Mouse (Mus musculus) heart, embryonic 10.5 days (tissue): ENCODE results near the gene Dgkg. TPM values are rescaled to one million over a fixed set of nuclear protein-coding genes. Genes with fewer than 3 reads are reported as not detected.
A peak's percentile ranks its signal among the peaks of the same experiment; 100 is the strongest.

Source experiments
- DNase-seq: peaks from one replicate; pipeline ENCODE4 v3.0.0-alpha.2; 2017; ENCODE audit warnings: low spot score
- H3K27ac ChIP-seq: fragments of 300-500 bp; sonication (generic); 2 replicates; pipeline ENCODE4 v1.5.1; 2016; ENCODE audit warnings: mild to moderate bottlenecking
- H3K27me3 ChIP-seq: fragments of 300-500 bp; sonication (generic); 2 replicates; pipeline ENCODE4 v1.6.1; 2016; ENCODE audit warnings: mild to moderate bottlenecking; ENCODE audit not compliant: poor library complexity, insufficient read depth, severe bottlenecking
- H3K36me3 ChIP-seq: fragments of 300-500 bp; sonication (generic); 2 replicates; pipeline ENCODE4 v1.6.1; 2016; ENCODE audit warnings: mild to moderate bottlenecking, moderate library complexity
- H3K4me1 ChIP-seq: fragments of 300-500 bp; sonication (generic); 2 replicates; pipeline ENCODE4 v1.6.1; 2016; ENCODE audit warnings: mild to moderate bottlenecking
- H3K4me3 ChIP-seq: fragments of 300-500 bp; sonication (generic); 2 replicates; pipeline ENCODE4 v1.5.1; 2016; ENCODE audit warnings: mild to moderate bottlenecking, moderate library complexity
- H3K9me3 ChIP-seq: fragments of 300-500 bp; sonication (generic); 2 replicates; pipeline ENCODE4 v1.6.1; 2016; ENCODE audit warnings: mild to moderate bottlenecking, moderate library complexity
- WGBS: fragments of 180-500 bp; shearing (Covaris S2); methylation state at CpG from one replicate; pipeline ENCODE4 v1.1.7; 2016; 5-methylcytosine and 5-hydroxymethylcytosine counted together
- polyA plus RNA-seq: library from polyadenylated mRNA; unstranded; fragments of >200 nt; fragmentation: Nextera tagmentation; extraction: Ambion mirVana; gene quantifications from 2 replicates; pipeline ENCODE4 v1.2.1, GENCODE M21; 2016

The Dgkg gene
- 0.31 and 0.49 TPM in 2 replicates for polyA plus RNA-seq

DNA sequence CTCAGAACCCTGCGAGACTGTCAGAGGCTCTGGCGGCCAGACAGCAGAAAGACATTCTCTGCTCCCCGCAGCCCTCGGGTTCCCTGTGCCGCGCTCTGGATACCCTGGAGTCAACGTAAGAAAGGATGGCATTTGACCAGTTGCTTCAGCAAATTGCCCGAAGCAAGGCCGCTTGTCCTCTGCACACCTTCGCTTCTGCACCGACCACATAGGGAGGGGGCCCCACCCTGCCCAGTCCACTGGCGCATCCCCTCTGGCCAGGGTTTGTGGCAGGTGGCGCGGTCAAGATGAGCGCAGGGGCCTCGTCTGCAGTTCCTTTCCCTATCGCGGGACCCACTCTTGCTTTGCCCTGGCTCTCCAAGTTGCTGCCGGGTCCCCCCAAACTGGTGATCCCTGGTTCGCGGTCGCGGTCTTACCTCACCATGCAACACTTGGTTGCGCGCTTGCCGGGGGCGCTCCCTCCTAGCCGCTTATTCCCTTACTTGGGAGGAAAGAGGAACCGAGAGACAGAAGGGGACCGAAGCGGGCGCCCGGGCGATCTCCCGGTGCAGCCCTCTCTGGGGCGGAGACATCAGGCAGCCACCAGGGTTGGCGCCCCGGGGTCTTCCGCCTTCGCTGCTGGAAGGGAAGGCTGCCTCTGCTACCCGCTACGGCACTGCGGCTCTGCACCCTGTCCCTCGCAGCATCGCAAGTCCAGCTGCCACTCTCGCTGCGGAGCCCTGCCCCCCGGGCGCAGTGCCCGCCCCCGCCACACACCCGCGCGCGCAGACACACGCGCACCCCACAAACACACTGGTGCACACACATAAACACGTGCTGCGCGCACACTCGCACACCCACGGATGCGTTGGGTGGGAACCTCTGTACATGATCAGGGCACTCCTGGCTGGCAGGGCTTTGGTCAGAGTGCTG is at the start of gene Dgkg:
Gene Dgkg (minus strand): TSS at position 689 of the 912 bp plus-strand sequence.
- 1% methylated on average over 63 of the region's 63 CpGs for WGBS
- no peak for DNase-seq
- H3K27ac ChIP-seq: peak within 1 kb of the TSS; percentile 56

DNA sequence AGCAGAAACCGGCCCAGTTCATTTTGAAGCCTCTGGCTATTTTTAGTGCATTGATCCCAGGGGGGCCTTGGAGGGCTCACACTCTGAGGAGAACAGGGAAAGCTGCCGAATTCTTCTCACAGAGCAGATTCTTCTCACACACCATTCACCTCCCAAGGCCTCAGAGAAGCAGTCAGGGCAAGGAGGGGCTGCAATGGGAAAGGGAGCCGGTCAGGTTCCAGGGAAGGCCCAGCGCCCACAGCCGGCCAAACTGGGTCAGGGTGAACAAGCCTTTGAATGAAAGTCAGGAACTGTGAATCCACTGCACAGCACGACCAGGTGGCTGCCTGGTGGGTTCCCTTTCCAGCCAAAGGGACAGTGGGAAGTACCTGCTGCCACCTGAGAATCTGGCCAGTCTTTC is 47.9 kb upstream of the Dgkg start:
- Histone ChIP-seq H3K27me3 (no peaks in the 10 kb centered on the region), H3K4me3 (no peak overlapping the region), H3K4me1 (peaks cover 19% of the 10 kb centered on the region), H3K9me3 (no peaks in the 10 kb centered on the region), H3K36me3 (no peaks in the 10 kb centered on the region), H3K27ac (peak overlapping the region; percentile 67)
- DNase-seq: no peak
- WGBS: 24% methylated on average over 6 of the region's 6 CpGs

More for the DNA sequence above, at the start of gene Dgkg:
- Histone ChIP-seq H3K36me3 (no peaks in the 10 kb centered on the region), H3K4me3 (peak within 1 kb of the TSS; percentile 67), H3K4me1 (peaks cover 19% of the 10 kb centered on the region), H3K27me3 (peaks cover 54% of the 10 kb centered on the region), H3K9me3 (no peaks in the 10 kb centered on the region)

- no peak overlapping the region for H3K4me3 ChIP-seq
- 86% methylated on average over 5 of the region's 5 CpGs for WGBS
- no peak for DNase-seq
- no peaks in the 10 kb centered on the region for H3K36me3 ChIP-seq
- H3K4me1 ChIP-seq: peaks cover 23% of the 10 kb centered on the region
- no peaks in the 10 kb centered on the region for H3K9me3 ChIP-seq
- H3K27me3 ChIP-seq: no peaks in the 10 kb centered on the region
- H3K27ac ChIP-seq: no peak overlapping the region
These were observed 47.1 kb upstream of the Dgkg start for GRCm38 (mm10) chr16:22704136-22704535.

- H3K36me3 ChIP-seq: no peaks in the 10 kb centered on the region
- WGBS: 77% methylated on average over 13 of the region's 13 CpGs
- peaks cover 9% of the 10 kb centered on the region for H3K4me1 ChIP-seq
- no peak for DNase-seq
- H3K27ac ChIP-seq: no peak overlapping the region
- H3K4me3 ChIP-seq: no peak overlapping the region
- no peaks in the 10 kb centered on the region for H3K9me3 ChIP-seq
- no peaks in the 10 kb centered on the region for H3K27me3 ChIP-seq
These were observed 42.1 kb upstream of the Dgkg start for GRCm38 (mm10) chr16:22698846-22699760.

DNA sequence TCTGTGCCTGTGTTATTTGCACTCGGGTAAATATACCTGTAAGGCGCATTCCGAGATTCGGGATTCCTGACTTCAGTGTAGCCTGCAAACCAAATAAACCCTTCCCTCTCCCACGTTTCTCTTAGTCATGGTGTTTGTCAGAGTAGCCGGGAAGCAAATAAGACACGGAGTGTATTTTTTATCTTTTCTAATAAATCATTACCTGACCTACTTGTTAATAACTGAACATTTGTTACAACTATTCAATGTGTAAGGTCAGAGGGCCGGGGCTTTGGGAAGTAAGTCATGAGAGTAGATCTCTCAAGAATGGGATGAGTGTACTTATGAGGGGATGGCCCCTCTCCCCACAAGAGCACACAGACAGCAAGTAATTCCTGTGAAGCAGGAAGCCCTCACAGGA is 41.1 kb upstream of the Dgkg start:
- H3K27ac ChIP-seq: no peak overlapping the region
- 77% methylated on average over 8 of the region's 8 CpGs for WGBS
- no peaks in the 10 kb centered on the region for H3K36me3 ChIP-seq
- H3K9me3 ChIP-seq: no peaks in the 10 kb centered on the region
- no peak overlapping the region for H3K4me3 ChIP-seq
- peaks cover 9% of the 10 kb centered on the region for H3K4me1 ChIP-seq
- H3K27me3 ChIP-seq: no peaks in the 10 kb centered on the region
- no peak for DNase-seq

- WGBS: 82% methylated on average over 2 of the region's 2 CpGs
- Histone ChIP-seq H3K36me3 (no peaks in the 10 kb centered on the region), H3K9me3 (no peaks in the 10 kb centered on the region), H3K27me3 (no peaks in the 10 kb centered on the region), H3K27ac (no peak overlapping the region), H3K4me1 (no peaks in the 10 kb centered on the region), H3K4me3 (no peak overlapping the region)
- DNase-seq: no peak
These were observed 32.6 kb upstream of the Dgkg start for GRCm38 (mm10) chr16:22689622-22690021.

- WGBS: 60% methylated on average over 8 of the region's 8 CpGs
- no peaks in the 10 kb centered on the region for H3K4me1 ChIP-seq
- no peaks in the 10 kb centered on the region for H3K27me3 ChIP-seq
- no peaks in the 10 kb centered on the region for H3K36me3 ChIP-seq
- DNase-seq: no peak
- H3K27ac ChIP-seq: no peak overlapping the region
- H3K9me3 ChIP-seq: no peaks in the 10 kb centered on the region
- H3K4me3 ChIP-seq: no peak overlapping the region
These were observed 30.8 kb upstream of the Dgkg start for GRCm38 (mm10) chr16:22687711-22688230.

GRCm38 (mm10) chr16:22683605-22684004 is 26.6 kb upstream of the Dgkg start:
- 74% methylated on average over 3 of the region's 3 CpGs for WGBS

DNA sequence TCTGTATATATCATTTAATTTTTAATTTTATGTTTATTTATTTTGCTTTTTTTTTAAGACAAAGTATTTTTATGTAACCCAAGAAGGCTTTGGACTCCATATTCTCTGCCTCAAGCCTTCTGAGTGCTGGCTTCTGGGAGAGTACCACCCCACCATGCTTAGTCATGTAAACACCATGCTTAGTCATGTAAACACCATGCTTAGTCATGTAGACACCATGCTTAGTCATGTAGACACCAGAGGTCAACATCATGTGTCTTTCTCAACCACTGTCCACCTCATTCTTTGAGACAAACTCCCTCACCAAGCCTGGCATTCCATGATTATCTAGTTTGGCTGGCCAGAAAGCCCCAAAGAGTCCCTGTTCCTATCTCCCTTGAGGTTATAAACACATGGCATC is 25.7 kb upstream of the Dgkg start:
- no peaks in the 10 kb centered on the region for H3K36me3 ChIP-seq
- no peaks in the 10 kb centered on the region for H3K9me3 ChIP-seq
- no peak overlapping the region for H3K4me3 ChIP-seq
- H3K27ac ChIP-seq: no peak overlapping the region
- no peak for DNase-seq
- no peaks in the 10 kb centered on the region for H3K27me3 ChIP-seq
- no peaks in the 10 kb centered on the region for H3K4me1 ChIP-seq

More at GRCm38 (mm10) chr16:22683605-22684004, 26.6 kb upstream of the Dgkg start:
- Histone ChIP-seq H3K36me3 (no peaks in the 10 kb centered on the region), H3K27me3 (no peaks in the 10 kb centered on the region), H3K4me3 (no peak overlapping the region), H3K9me3 (no peaks in the 10 kb centered on the region), H3K4me1 (no peaks in the 10 kb centered on the region), H3K27ac (no peak overlapping the region)
- no peak for DNase-seq

GRCm38 (mm10) chr16:22679641-22680040 is 22.6 kb upstream of the Dgkg start:
- H3K27me3 ChIP-seq: no peaks in the 10 kb centered on the region
- 65% methylated on average over 3 of the region's 3 CpGs for WGBS
- no peak overlapping the region for H3K27ac ChIP-seq
- H3K4me3 ChIP-seq: no peak overlapping the region
- H3K4me1 ChIP-seq: no peaks in the 10 kb centered on the region
- H3K36me3 ChIP-seq: no peaks in the 10 kb centered on the region
- no peaks in the 10 kb centered on the region for H3K9me3 ChIP-seq
- no peak for DNase-seq

DNA sequence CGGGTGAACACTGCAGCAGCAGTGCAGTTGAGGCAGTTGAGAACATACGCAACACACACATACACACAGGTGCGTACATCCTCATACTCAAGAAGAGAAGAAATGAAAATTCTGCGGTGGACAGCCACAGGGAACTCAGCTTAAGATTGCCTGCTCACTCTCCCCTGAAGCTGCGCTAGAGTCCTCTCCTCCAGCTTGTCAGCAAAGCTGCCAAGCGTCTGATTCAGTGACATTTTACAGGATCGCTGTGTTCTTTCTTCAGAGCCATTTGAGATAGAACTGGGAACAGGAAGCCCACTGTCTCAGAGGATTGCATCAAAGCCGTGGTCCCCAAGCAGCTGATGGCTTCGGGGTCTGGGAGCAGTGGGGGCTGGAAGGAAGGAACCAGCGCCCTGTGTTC is 17.6 kb upstream of the Dgkg start:
- no peaks in the 10 kb centered on the region for H3K36me3 ChIP-seq
- 71% methylated on average over 10 of the region's 10 CpGs for WGBS
- no peaks in the 10 kb centered on the region for H3K9me3 ChIP-seq
- no peaks in the 10 kb centered on the region for H3K4me1 ChIP-seq
- DNase-seq: no peak
- no peak overlapping the region for H3K4me3 ChIP-seq
- H3K27ac ChIP-seq: no peak overlapping the region
- H3K27me3 ChIP-seq: no peaks in the 10 kb centered on the region

- no peaks in the 10 kb centered on the region for H3K9me3 ChIP-seq
- H3K27ac ChIP-seq: no peak overlapping the region
- no peaks in the 10 kb centered on the region for H3K4me1 ChIP-seq
- H3K27me3 ChIP-seq: no peaks in the 10 kb centered on the region
- H3K4me3 ChIP-seq: no peak overlapping the region
- WGBS: 48% methylated on average over 4 of the region's 4 CpGs
- no peak for DNase-seq
- no peaks in the 10 kb centered on the region for H3K36me3 ChIP-seq
These were observed 17.1 kb upstream of the Dgkg start for GRCm38 (mm10) chr16:22674164-22674563.

DNA sequence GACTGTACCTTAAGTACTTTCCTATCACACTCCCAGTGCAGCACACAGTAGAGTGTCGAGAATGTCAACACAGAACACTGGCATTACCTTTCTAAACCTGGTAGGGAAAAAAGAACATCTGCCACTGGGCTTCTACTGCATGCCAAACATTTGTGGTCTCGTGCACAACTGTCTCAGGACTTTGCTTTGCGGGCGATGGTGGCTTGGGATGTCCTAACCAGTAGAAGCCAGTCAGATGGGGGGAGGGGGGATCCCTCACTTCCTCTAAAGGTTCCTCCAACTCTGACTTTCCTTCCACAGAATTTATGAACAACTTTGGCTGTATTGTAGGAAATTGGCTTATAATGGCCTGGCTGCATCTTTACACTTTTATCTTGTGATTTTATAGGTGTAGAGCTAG is 7.0 kb upstream of the Dgkg start:
- Histone ChIP-seq H3K4me3 (no peak overlapping the region), H3K27me3 (peaks cover 7% of the 10 kb centered on the region; the same call in 1 of the 2 replicates), H3K4me1 (peaks cover 8% of the 10 kb centered on the region; the same call in 1 of the 2 replicates), H3K9me3 (no peaks in the 10 kb centered on the region), H3K27ac (no peak overlapping the region), H3K36me3 (no peaks in the 10 kb centered on the region)
- DNase-seq: no peak
- 79% methylated on average over 4 of the region's 4 CpGs for WGBS
